ENCODE assay signal across 25 mouse cellular contexts in genomic region chr12:10572378-10572650, GRCm38 (mm10).
DNase-seq lines count a peak whose midpoint lies in the region; ATAC-seq lines count a peak whose summit lies in the region.
"Had no signal": no experiment of that assay in that cellular context is flagged by ENCODE, and none has a peak within 500 bp of the region (broad histone marks: within the 10 kb centered on the region; RNA-seq: fewer than 3 reads in every experiment).

No protein-coding gene starts in this region.

- no peaks in the 10 kb centered on the region for H3K27me3 ChIP-seq in embryonic facial prominence, embryonic 12.5 days
- H3K27me3 ChIP-seq in embryonic facial prominence, embryonic 15.5 days = no peaks in the 10 kb centered on the region
- H3K27me3 ChIP-seq in limb, embryonic 13.5 days = no peaks in the 10 kb centered on the region
- no peaks in the 10 kb centered on the region for H3K27me3 ChIP-seq in liver, embryonic 11.5 days (replicated peaks; ENCODE audit: control insufficient read depth, insufficient read depth, low read length)
- no peaks in the 10 kb centered on the region for H3K27me3 ChIP-seq in hindbrain, embryonic 16.5 days (replicated peaks; ENCODE audit: control insufficient read depth, insufficient read depth, low read length)
- H3K27me3 ChIP-seq: forebrain, embryonic 15.5 days; liver, embryonic 12.5 days; megakaryocyte, embryonic 14.5 days; midbrain, embryonic 13.5 days had no signal

- no peaks in the 10 kb centered on the region for H3K36me3 ChIP-seq in embryonic facial prominence, embryonic 12.5 days
- no peaks in the 10 kb centered on the region for H3K36me3 ChIP-seq in embryonic facial prominence, embryonic 15.5 days
- H3K36me3 ChIP-seq in limb, embryonic 13.5 days = no peaks in the 10 kb centered on the region
- no peaks in the 10 kb centered on the region for H3K36me3 ChIP-seq in liver, embryonic 11.5 days (ENCODE audit: control insufficient read depth, insufficient read depth, low read length)
- no peaks in the 10 kb centered on the region for H3K36me3 ChIP-seq in hindbrain, embryonic 16.5 days (ENCODE audit: control insufficient read depth, insufficient read depth, low read length)
- H3K36me3 ChIP-seq: forebrain, embryonic 15.5 days; liver, embryonic 12.5 days; midbrain, embryonic 13.5 days had no signal

- H3K9me3 ChIP-seq in embryonic facial prominence, embryonic 12.5 days = no peaks in the 10 kb centered on the region
- no peaks in the 10 kb centered on the region for H3K9me3 ChIP-seq in embryonic facial prominence, embryonic 15.5 days (replicated peaks)
- no peaks in the 10 kb centered on the region for H3K9me3 ChIP-seq in limb, embryonic 13.5 days
- H3K9me3 ChIP-seq in liver, embryonic 11.5 days (ENCODE audit: control insufficient read depth, low read length) = no peaks in the 10 kb centered on the region
- H3K9me3 ChIP-seq in hindbrain, embryonic 16.5 days (ENCODE audit: control insufficient read depth, low read length) = no peaks in the 10 kb centered on the region
- H3K9me3 ChIP-seq: forebrain, embryonic 15.5 days; liver, embryonic 12.5 days; megakaryocyte, embryonic 14.5 days; midbrain, embryonic 13.5 days had no signal

- 40% methylated on average over 5 of the region's 5 CpGs for WGBS in embryonic facial prominence, embryonic 12.5 days
- 26% methylated on average over 5 of the region's 5 CpGs for WGBS in embryonic facial prominence, embryonic 15.5 days
- 13% methylated on average over 5 of the region's 5 CpGs for WGBS in limb, embryonic 13.5 days
- 44% methylated on average over 5 of the region's 5 CpGs for WGBS in liver, embryonic 11.5 days
- 64% methylated on average over 5 of the region's 5 CpGs for WGBS in hindbrain, embryonic 16.5 days

- H3K9ac ChIP-seq in embryonic facial prominence, embryonic 12.5 days = no peak overlapping the region
- no peak overlapping the region for H3K9ac ChIP-seq in embryonic facial prominence, embryonic 15.5 days
- 0 out of 2 replicates have a peak overlapping the region, but pooled peaks have one; percentile 31 for H3K9ac ChIP-seq in limb, embryonic 13.5 days
- H3K9ac ChIP-seq in liver, embryonic 11.5 days (ENCODE audit: low read depth, low read length) = no peak overlapping the region
- H3K9ac ChIP-seq in hindbrain, embryonic 16.5 days (ENCODE audit: low read depth, low read length) = no peak overlapping the region
- H3K9ac ChIP-seq: forebrain, embryonic 15.5 days; hindbrain, embryonic 14.5 days; liver, embryonic 12.5 days; midbrain, embryonic 13.5 days had no signal

- H3K4me1 ChIP-seq in embryonic facial prominence, embryonic 12.5 days = peaks cover 2% of the 10 kb centered on the region; the same call in 1 of the 2 replicates
- 0 out of 2 replicates have a peak, but pooled peaks cover 10% of the 10 kb centered on the region for H3K4me1 ChIP-seq in embryonic facial prominence, embryonic 15.5 days
- H3K4me1 ChIP-seq in limb, embryonic 13.5 days = peaks cover 26% of the 10 kb centered on the region
- no peaks in the 10 kb centered on the region for H3K4me1 ChIP-seq in liver, embryonic 11.5 days (replicated peaks; ENCODE audit: control insufficient read depth, insufficient read depth, low read length)
- H3K4me1 ChIP-seq in hindbrain, embryonic 16.5 days (ENCODE audit: control insufficient read depth, insufficient read depth, low read depth, low read length) = no peaks in the 10 kb centered on the region
- H3K4me1 ChIP-seq: forebrain, embryonic 15.5 days; liver, embryonic 12.5 days; megakaryocyte, embryonic 14.5 days; midbrain, embryonic 13.5 days had no signal

- H3K4me2 ChIP-seq in embryonic facial prominence, embryonic 12.5 days (replicated peaks) = no peak overlapping the region; the same call in 1 of the 2 replicates
- H3K4me2 ChIP-seq in embryonic facial prominence, embryonic 15.5 days (replicated peaks) = peak overlapping the region; percentile 13
- peak overlapping the region; percentile 54 for H3K4me2 ChIP-seq in limb, embryonic 13.5 days (replicated peaks)
- H3K4me2 ChIP-seq in liver, embryonic 11.5 days = no peak overlapping the region
- H3K4me2 ChIP-seq in hindbrain, embryonic 16.5 days (ENCODE audit: low read length) = no peak overlapping the region
- H3K4me2 ChIP-seq: forebrain, embryonic 15.5 days; hindbrain, embryonic 14.5 days; liver, embryonic 12.5 days; midbrain, embryonic 13.5 days had no signal

- no peak overlapping the region for H3K4me3 ChIP-seq in embryonic facial prominence, embryonic 12.5 days
- H3K4me3 ChIP-seq in embryonic facial prominence, embryonic 15.5 days (replicated peaks) = no peak overlapping the region
- peak overlapping the region; percentile 16 for H3K4me3 ChIP-seq in limb, embryonic 13.5 days
- H3K4me3 ChIP-seq in liver, embryonic 11.5 days (ENCODE audit: low read depth, low read length) = no peak overlapping the region
- H3K4me3 ChIP-seq in hindbrain, embryonic 16.5 days (ENCODE audit: low read length) = no peak overlapping the region
- H3K4me3 ChIP-seq: forebrain, embryonic 15.5 days; liver, embryonic 12.5 days; megakaryocyte, embryonic 14.5 days; midbrain, embryonic 13.5 days had no signal

- no peak for ATAC-seq in embryonic facial prominence, embryonic 12.5 days (ENCODE audit: insufficient number of reproducible peaks, insufficient read depth, low FRiP score, low TSS enrichment)
- no peak for ATAC-seq in embryonic facial prominence, embryonic 15.5 days (ENCODE audit: insufficient number of reproducible peaks, low FRiP score, low TSS enrichment, low read depth)
- ATAC-seq in limb, embryonic 13.5 days (ENCODE audit: low FRiP score, low read depth) = no peak; the same call in 1 of the 2 replicates
- ATAC-seq in liver, embryonic 11.5 days (replicated peaks; ENCODE audit: low FRiP score) = no peak
- no peak for ATAC-seq in hindbrain, embryonic 16.5 days
- ATAC-seq: activated CD4-positive, CD25-positive, alpha-beta regulatory T cell, adult 4 months; forebrain, embryonic 15.5 days; liver, embryonic 12.5 days; midbrain, embryonic 13.5 days had no signal

- H3K27ac ChIP-seq in embryonic facial prominence, embryonic 12.5 days = peak overlapping the region; percentile 43; the same call in 1 of the 2 replicates
- peak overlapping the region; percentile 87 for H3K27ac ChIP-seq in embryonic facial prominence, embryonic 15.5 days (replicated peaks)
- peak overlapping the region; percentile 80 for H3K27ac ChIP-seq in limb, embryonic 13.5 days
- no peak overlapping the region for H3K27ac ChIP-seq in liver, embryonic 11.5 days (ENCODE audit: low read depth, low read length)
- H3K27ac ChIP-seq in hindbrain, embryonic 16.5 days (ENCODE audit: low read depth, low read length) = no peak overlapping the region
- H3K27ac ChIP-seq: forebrain, embryonic 15.5 days; hindbrain, embryonic 14.5 days; liver, embryonic 12.5 days; midbrain, embryonic 13.5 days had no signal

- DNase-seq in layer of hippocampus, postnatal 10 days (ENCODE audit: low spot score in 2 of 2) = peak; percentile 14 to 17
- no peak for DNase-seq in layer of hippocampus, adult 18-20 months (ENCODE audit: low spot score in 2 of 2)
- no peak for DNase-seq in liver, embryonic 11.5 days (ENCODE audit: low spot score)
- no peak for DNase-seq in T-cell, adult 2 months (ENCODE audit: low spot score)
- DNase-seq: adrenal gland, adult 8-10 months; cerebellum, adult 8-10 months; gastrocnemius, postnatal 36 days; kidney, adult 8-10 months; kidney, postnatal 25 days; layer of hippocampus, adult 9-11 months; lung, adult 18-20 months; lung, postnatal 10 days; right cerebral cortex, postnatal 14 days; spleen, adult 18-20 months; thymus, postnatal 14 days had no signal

Comparison
In these comparisons a context has a peak if more than half of its experiments do, and no peak if none do; other contexts are left out.
1. DNase-seq: peak in layer of hippocampus, postnatal 10 days (2 of 2); none in layer of hippocampus, adult 18-20 months (0 of 2), liver, embryonic 11.5 days (single experiment) and T-cell, adult 2 months (single experiment).
2. H3K4me2 ChIP-seq: peak in embryonic facial prominence, embryonic 15.5 days (single experiment) and limb, embryonic 13.5 days (single experiment); none in embryonic facial prominence, embryonic 12.5 days (single experiment), liver, embryonic 11.5 days (single experiment) and hindbrain, embryonic 16.5 days (single experiment).
3. H3K27ac ChIP-seq: peak in embryonic facial prominence, embryonic 12.5 days (single experiment), embryonic facial prominence, embryonic 15.5 days (single experiment) and limb, embryonic 13.5 days (single experiment); none in liver, embryonic 11.5 days (single experiment) and hindbrain, embryonic 16.5 days (single experiment).